Mouse (Mus musculus) stomach, embryonic 14.5 days (tissue): ENCODE data around the gene Olfr1342. TPM values are rescaled to one million over a fixed set of nuclear protein-coding genes. Genes with fewer than 3 reads are reported as not detected.

Experiments
- ATAC-seq: fragments of 200-750 bp; cut with Nextera tagmentation; 2 replicates; pipeline ENCODE4 v1.8.0; 2017; ENCODE audit warnings: low read depth, moderate TSS enrichment; ENCODE audit not compliant: insufficient number of reproducible peaks, insufficient read depth, low FRiP score
- H3K27ac ChIP-seq: fragments of 300-500 bp; sonication (generic); 2 replicates; pipeline ENCODE4 v1.5.1; 2014; ENCODE audit warnings: mild to moderate bottlenecking, low read length, moderate library complexity, mixed read lengths
- H3K27me3 ChIP-seq: fragments of 300-500 bp; sonication (generic); 2 replicates; pipeline ENCODE4 v1.6.1; 2014; ENCODE audit warnings: low read length, control low read depth, mixed read lengths; ENCODE audit not compliant: control insufficient read depth, insufficient read depth
- H3K36me3 ChIP-seq: fragments of 300-500 bp; sonication (generic); 2 replicates; pipeline ENCODE4 v1.6.1; 2014; ENCODE audit warnings: mild to moderate bottlenecking, control low read depth, low read length, moderate library complexity, mixed read lengths; ENCODE audit not compliant: control insufficient read depth, insufficient read depth
- H3K4me1 ChIP-seq: fragments of 300-500 bp; sonication (generic); 2 replicates; pipeline ENCODE4 v1.6.1; 2014; ENCODE audit warnings: low read length, control low read depth, mixed read lengths; ENCODE audit not compliant: control insufficient read depth, insufficient read depth
- H3K4me2 ChIP-seq: fragments of 300-500 bp; sonication (generic); replicated peaks from 2 replicates; pipeline ENCODE4 v1.6.1; 2014; ENCODE audit warnings: low read depth, low read length, control low read depth
- H3K4me3 ChIP-seq: fragments of 300-500 bp; sonication (generic); 2 replicates; pipeline ENCODE4 v1.5.1; 2014; ENCODE audit warnings: low read depth, low read length, control low read depth
- H3K9ac ChIP-seq: fragments of 300-500 bp; sonication (generic); replicated peaks from 2 replicates; pipeline ENCODE4 v1.6.1; 2014; ENCODE audit warnings: low read depth, mild to moderate bottlenecking, control low read depth, low read length, moderate library complexity, mixed read lengths
- H3K9me3 ChIP-seq: fragments of 300-500 bp; sonication (generic); 2 replicates; pipeline ENCODE4 v1.6.1; 2016; ENCODE audit warnings: low read depth, low read length, control low read depth; ENCODE audit not compliant: control insufficient read depth
- WGBS: fragments of 180-500 bp; shearing (Covaris S2); extraction: QIAGEN DNeasy Blood & Tissue Kit; methylation state at CpG from one replicate; pipeline ENCODE4 v1.1.7; 2014; 5-methylcytosine and 5-hydroxymethylcytosine counted together
- polyA plus RNA-seq: library from polyadenylated mRNA; unstranded; fragments of >200 nt; fragmentation: Nextera tagmentation; extraction: Ambion mirVana; gene quantifications from 2 replicates; pipeline ENCODE4 v1.2.1, GENCODE M21; 2014

The Olfr1342 gene
- not detected in 2 replicates for polyA plus RNA-seq

GRCm38 (mm10) chr4:118692412-118692973 lies at the start of gene Olfr1342:
Gene Olfr1342, minus strand, starts transcription at chr4:118692756.
- H3K36me3 ChIP-seq = no peaks in the 10 kb centered on the region
- no peak for ATAC-seq
- no peak within 1 kb of the TSS for H3K27ac ChIP-seq
- H3K4me1 ChIP-seq = no peaks in the 10 kb centered on the region
- WGBS = 60% methylated on average over 12 of the region's 12 CpGs
- H3K9me3 ChIP-seq = no peaks in the 10 kb centered on the region
- no peaks in the 10 kb centered on the region for H3K27me3 ChIP-seq
- H3K9ac ChIP-seq = no peak within 1 kb of the TSS
- no peak within 1 kb of the TSS for H3K4me2 ChIP-seq
- no peak within 1 kb of the TSS for H3K4me3 ChIP-seq

DNA sequence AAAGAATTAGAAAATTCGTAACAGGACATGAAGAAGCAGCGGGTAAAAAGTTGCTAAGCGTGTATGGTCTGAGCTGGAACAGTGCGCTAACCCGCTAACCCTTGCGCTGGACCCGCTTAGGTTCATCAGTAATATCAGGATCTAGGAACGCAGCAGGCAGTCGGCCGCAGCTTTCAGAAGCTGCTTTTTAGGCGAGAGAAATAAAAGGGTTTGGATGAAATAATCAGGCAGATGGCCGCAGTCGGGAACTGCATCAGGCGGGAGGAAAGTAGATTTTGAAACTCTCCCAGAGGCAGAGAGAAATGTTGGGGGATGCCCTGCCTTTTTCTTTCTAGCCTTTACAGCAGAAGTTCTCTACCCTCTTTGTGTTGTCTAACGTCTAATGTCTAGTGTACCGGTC lies 49.3 kb upstream of the Olfr1342 start:
- H3K9me3 ChIP-seq = no peaks in the 10 kb centered on the region; the same call in 1 of the 2 replicates
- no peak overlapping the region for H3K9ac ChIP-seq
- H3K27ac ChIP-seq = no peak overlapping the region
- H3K4me3 ChIP-seq = no peak overlapping the region
- 13% methylated on average over 16 of the region's 16 CpGs for WGBS
- no peak overlapping the region for H3K4me2 ChIP-seq
- no peak for ATAC-seq
- no peaks in the 10 kb centered on the region for H3K36me3 ChIP-seq
- H3K4me1 ChIP-seq = no peaks in the 10 kb centered on the region
- no peaks in the 10 kb centered on the region for H3K27me3 ChIP-seq

- no peak overlapping the region for H3K4me3 ChIP-seq
- no peaks in the 10 kb centered on the region for H3K4me1 ChIP-seq
- H3K27me3 ChIP-seq = no peaks in the 10 kb centered on the region
- 9% methylated on average over 11 of the region's 11 CpGs for whole genome bisulfite sequencing
- H3K27ac ChIP-seq = no peak overlapping the region
- no peak overlapping the region for H3K4me2 ChIP-seq
- ATAC-seq = no peak
- no peaks in the 10 kb centered on the region for H3K36me3 ChIP-seq
- H3K9ac ChIP-seq = no peak overlapping the region
- no peaks in the 10 kb centered on the region; the same call in 1 of the 2 replicates for H3K9me3 ChIP-seq
These were observed 48.6 kb upstream of the Olfr1342 start for GRCm38 (mm10) chr4:118740988-118741698.

- Histone ChIP-seq H3K9me3 (no peaks in the 10 kb centered on the region), H3K9ac (no peak overlapping the region), H3K4me3 (no peak overlapping the region), H3K36me3 (no peaks in the 10 kb centered on the region), H3K4me1 (no peaks in the 10 kb centered on the region), H3K27me3 (no peaks in the 10 kb centered on the region), H3K4me2 (no peak overlapping the region), H3K27ac (no peak overlapping the region)
- no peak for ATAC-seq
- WGBS = 70% methylated on average over 3 of the region's 3 CpGs
These were observed 47.0 kb upstream of the Olfr1342 start for GRCm38 (mm10) chr4:118739574-118739973.

DNA sequence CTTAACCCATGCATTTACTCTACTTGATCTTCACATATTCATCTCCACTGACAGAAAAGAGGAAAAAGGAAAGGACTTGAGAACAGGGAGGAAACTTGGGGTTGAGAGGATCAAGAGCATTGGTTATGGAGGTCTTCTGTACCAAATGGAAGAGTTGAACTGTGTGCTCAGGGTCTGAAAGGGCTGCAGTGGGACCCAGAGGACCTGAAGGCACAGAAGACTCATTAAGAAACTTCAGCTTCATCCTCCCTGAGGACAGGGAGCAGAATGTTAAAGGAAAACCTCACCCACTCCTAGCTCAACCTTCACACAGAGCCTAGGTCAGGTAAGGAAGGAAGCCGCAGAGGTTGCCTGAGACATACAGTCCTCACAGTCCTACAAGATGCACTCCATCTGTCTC lies 39.3 kb upstream of the Olfr1342 start, which contains the start of gene Olfr1339:
Gene Olfr1339, plus strand, starts transcription at position 301 of the 400 bp plus-strand sequence.
- H3K9me3 ChIP-seq = no peaks in the 10 kb centered on the region
- H3K4me3 ChIP-seq = no peak within 1 kb of the TSS
- H3K9ac ChIP-seq = no peak within 1 kb of the TSS
- WGBS = 90% methylated on average over 1 of the region's 1 CpGs
- no peak for ATAC-seq
- no peaks in the 10 kb centered on the region for H3K27me3 ChIP-seq
- H3K36me3 ChIP-seq = no peaks in the 10 kb centered on the region
- no peak within 1 kb of the TSS for H3K4me2 ChIP-seq
- no peaks in the 10 kb centered on the region for H3K4me1 ChIP-seq
- no peak within 1 kb of the TSS for H3K27ac ChIP-seq

- Histone ChIP-seq H3K9ac (no peak overlapping the region), H3K4me3 (no peak overlapping the region), H3K36me3 (no peaks in the 10 kb centered on the region), H3K4me1 (no peaks in the 10 kb centered on the region), H3K27ac (no peak overlapping the region), H3K9me3 (no peaks in the 10 kb centered on the region), H3K27me3 (no peaks in the 10 kb centered on the region), H3K4me2 (no peak overlapping the region)
- ATAC-seq = no peak
- 52% methylated on average over 10 of the region's 10 CpGs for WGBS
These were observed 29.4 kb upstream of the Olfr1342 start for GRCm38 (mm10) chr4:118721742-118722483.

GRCm38 (mm10) chr4:118719838-118720237 lies 27.3 kb upstream of the Olfr1342 start, which contains the start of gene Olfr1340:
Gene Olfr1340, plus strand, starts transcription at chr4:118720138.
- H3K27ac ChIP-seq = no peak within 1 kb of the TSS
- H3K36me3 ChIP-seq = no peaks in the 10 kb centered on the region
- no peak within 1 kb of the TSS for H3K9ac ChIP-seq
- ATAC-seq = no peak
- no peaks in the 10 kb centered on the region for H3K4me1 ChIP-seq
- no peaks in the 10 kb centered on the region for H3K27me3 ChIP-seq
- H3K4me2 ChIP-seq = no peak within 1 kb of the TSS
- H3K9me3 ChIP-seq = no peaks in the 10 kb centered on the region
- H3K4me3 ChIP-seq = no peak within 1 kb of the TSS

DNA sequence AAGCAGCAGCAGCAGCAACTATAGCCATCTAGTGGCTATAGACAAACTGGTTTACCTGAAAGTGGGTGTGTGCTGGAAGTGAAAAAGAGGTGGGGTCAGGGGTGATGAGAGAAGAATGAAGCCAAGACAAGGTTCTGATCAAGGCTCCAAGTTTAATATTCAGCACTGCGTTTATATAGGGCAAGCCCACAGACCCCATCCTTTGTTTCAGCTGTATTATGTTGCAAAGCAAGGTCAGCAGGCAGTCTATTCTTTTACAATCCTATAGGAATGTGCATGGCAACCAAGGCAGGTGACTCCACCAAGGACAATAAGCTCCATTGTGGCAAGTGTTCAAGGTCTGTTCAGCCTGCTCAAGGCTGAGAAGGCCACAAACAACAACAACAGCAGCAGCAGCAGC lies 19.1 kb upstream of the Olfr1342 start:
- Histone ChIP-seq H3K9ac (no peak overlapping the region), H3K4me3 (no peak overlapping the region), H3K4me1 (no peaks in the 10 kb centered on the region), H3K4me2 (no peak overlapping the region), H3K36me3 (no peaks in the 10 kb centered on the region), H3K9me3 (no peaks in the 10 kb centered on the region), H3K27ac (no peak overlapping the region), H3K27me3 (no peaks in the 10 kb centered on the region)
- WGBS = 32% methylated on average over 1 of the region's 1 CpGs
- no peak for ATAC-seq
